Mouse (Mus musculus): Measurements from ENCODE around the gene 1700029I15Rik.

DNA sequence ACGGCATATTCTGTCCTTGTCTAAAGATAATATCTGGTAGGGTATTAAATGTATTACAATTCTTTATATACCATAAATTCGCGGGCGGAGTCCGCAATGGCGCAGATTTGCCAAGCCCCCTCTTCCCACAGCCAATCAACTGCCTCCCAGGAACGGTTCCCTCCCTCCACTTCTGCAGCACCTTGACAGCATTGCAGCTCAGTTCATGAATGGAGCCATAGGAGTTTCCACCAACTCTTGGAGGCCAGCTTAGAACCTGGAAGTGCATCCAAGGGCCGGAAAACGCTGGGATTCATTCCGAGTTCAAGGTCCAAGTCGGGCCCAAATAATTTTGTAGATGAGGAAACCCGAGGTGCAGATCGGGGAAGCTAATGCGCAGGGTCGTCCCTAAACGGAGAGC is 7.8 kb upstream of the 1700029I15Rik start, which contains the start of the genes Pex16 and Large2:
- TF ChIP-seq ZC3H11A (IDR thresholded peaks at IDR 0.05; ENCODE audit: borderline replicate concordance, low read depth, low read length) (no peak), MAFK (IDR thresholded peaks at IDR 0.05; ENCODE audit: insufficient read depth, low read depth, low read length) (no peak), ZNF384 (IDR thresholded peaks at IDR 0.05; ENCODE audit: low read depth, low read length) (no peak), HCFC1 (IDR thresholded peaks at IDR 0.05; ENCODE audit: borderline replicate concordance, insufficient read depth, low read length) (no peak)
